Mouse (Mus musculus) megakaryocyte, embryonic 14.5 days (primary cell): ENCODE data around the gene Pex7.

Source experiments
- FLI1 ChIP-seq: IDR thresholded peaks from 2 replicates; pipeline ENCODE4 v1.6.1; 2012; ENCODE audit warnings: low read length, inconsistent platforms, mixed read lengths
- GATA1 ChIP-seq: IDR thresholded peaks from 3 replicates; pipeline ENCODE4 v1.6.1; 2012; ENCODE audit warnings: mixed read lengths, low read length, inconsistent platforms, borderline replicate concordance

DNA sequence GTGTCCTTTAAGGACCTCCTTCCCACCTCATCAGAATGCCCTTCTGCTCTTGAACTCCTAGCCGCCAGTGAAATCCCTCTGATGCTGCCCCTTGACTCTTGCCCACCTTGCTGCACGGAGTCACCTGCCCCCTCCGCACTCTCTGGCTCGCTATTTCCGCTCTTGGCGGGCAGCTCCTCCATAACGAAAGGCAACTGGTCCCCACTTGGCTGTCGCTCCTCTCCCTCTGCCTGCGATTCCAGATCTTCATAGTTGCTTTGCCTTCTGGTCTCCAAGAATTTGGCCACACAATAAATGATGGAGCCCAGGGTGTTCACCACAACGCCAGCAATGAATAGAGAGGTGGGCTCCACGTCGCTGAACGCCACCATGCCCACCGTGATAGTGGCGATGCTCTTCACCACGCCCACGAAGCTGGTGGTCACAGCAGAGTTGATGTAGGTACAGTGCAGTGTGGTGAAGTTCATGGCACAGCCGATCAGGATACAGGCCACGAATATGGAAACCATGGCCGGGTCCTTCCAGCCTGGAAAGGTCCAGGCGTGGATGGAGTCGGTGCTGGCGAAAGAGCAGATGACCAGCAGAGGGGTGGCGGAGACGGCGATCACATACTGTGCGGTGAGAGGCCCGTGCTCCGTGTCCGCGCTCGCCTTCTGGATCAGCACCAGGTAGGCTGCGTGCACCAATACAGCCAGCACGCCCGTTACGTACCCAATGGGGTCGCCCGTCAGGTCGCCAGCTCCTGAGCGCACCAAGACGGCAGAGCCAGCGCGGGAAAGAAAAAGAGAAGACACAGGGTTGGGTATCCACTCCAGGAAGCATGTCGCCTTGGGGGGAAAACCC, 58.3 kb downstream of the Pex7 start:
- TF ChIP-seq GATA1 (no peak), FLI1 (no peak)
